Mouse (Mus musculus) regulatory T cell (primary cell): ENCODE results near the gene Pard3b.

Source experiments
- in situ Hi-C: fragments of 300-600 bp; cut with MboI, MseI; formaldehyde crosslinking; loops from one replicate; pipeline ENCODE4 v1.15.1; 2025; ENCODE audit warnings: high pct_unique_total_duplicates

The Pard3b gene

DNA sequence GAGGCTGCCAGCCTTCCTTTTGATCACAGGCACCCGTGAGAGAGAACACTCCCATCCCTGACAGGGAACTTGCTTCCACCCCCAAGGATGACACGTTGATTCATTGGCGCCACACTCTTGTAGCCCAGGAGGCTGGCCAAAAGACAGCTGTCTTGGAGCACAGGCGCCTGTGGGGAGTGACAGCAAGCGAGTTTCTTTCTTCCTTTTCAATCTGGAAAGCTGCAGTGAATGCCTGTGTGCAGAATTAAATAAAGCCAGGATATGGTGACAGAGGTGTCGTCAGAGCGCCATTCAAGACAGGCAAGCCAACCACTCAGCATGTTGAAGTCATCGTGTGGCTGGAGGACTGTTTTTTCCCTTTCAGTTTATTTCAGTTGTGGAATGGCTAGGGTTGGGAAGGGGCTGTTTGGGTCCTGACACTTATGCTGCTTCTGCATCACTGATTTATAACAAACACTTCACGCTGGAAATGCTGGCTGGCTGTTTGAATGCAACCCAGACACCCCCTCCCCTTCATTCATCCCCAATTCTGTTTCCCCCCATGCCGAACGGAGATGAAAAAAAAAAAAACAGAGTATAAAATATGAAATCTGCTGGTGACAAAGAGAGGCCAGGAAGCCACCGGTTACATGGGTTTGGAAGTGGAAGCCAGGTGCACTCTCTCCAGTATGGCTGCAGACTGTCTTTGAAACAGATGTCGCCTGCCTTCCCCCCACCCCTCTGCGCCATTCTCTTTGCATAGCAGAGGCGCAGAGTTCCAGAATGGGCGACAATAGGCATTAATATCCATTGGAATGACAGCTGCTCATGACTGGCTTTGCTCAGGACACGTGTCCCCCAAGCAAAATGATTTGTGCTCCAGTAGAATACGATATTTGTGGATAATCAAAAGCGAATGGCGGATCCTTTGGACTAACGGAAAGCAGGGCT is 1044.1 kb downstream of the Pard3b start:
- in situ Hi-C loops = no loop called here

DNA sequence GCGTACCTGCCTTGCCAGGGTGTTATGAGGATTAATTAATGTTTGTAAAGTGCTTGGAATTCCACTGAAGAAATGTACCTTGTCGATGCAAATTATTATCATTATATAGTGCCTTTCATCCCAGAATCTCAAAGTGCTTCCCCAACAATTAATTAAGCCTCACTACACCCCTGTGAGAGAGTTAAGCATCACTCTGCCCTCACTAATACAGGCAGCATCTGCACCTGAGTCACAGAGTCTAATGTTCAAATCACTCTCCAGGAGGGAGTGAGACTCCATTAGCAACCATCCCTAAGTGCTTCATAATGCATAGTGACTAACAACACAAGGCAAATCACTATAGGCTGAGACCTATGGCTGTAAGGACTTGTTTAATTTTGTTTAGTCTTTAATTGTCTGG is 1044.9 kb downstream of the Pard3b start:
- in situ Hi-C loops = no loop called here

DNA sequence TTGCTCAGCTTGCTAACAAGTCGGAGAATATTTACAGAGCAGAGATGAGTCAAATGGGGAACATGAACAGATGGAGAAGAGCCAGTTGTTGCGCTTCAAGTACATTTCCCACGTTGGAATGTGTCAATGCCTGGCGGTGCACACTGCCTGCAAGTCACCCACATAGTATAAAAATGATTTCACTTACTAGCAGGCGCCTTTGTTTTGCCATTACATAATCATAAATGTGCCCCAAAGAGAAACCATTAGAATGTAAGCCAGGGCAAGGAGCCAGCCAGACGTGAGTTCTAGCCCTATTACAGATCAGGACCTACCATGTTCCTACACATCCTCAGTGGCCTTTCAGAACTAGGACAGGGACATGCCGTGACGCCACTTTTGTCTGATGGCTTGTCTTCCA is 1048.9 kb downstream of the Pard3b start:
- in situ Hi-C loops = no loop called here

DNA sequence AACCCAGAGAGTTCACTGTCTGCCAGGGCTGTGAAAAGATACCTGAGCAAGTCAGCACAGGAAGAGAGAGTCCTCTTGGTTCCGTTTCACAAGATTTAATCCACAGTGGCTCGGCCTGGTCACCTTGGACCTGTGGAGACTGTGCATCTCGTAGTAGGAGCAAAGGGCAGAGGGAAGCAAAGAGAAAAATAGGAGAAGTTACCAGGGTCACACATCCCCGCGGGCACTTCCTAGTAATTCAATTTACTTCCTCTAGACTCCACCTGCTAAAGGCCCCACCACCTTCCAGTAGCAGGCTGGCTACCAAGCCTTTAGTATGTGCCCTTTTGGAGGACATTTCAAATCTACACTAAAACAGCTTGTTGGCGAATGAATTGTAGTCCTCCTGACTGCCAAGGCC is 1052.6 kb downstream of the Pard3b start:
- in situ Hi-C loops = no loop called here
